Mouse (Mus musculus) heart, embryonic 16.5 days (tissue): ENCODE data around the gene Vegfb. TPM values are rescaled to one million over a fixed set of nuclear protein-coding genes. Genes with fewer than 3 reads are reported as not detected.

Experiments used
- ATAC-seq: fragments of 200-750 bp; cut with Nextera tagmentation; replicated peaks from 2 replicates; pipeline ENCODE4 v1.8.0; 2017; ENCODE audit warnings: moderate number of reproducible peaks; ENCODE audit not compliant: insufficient read depth, low FRiP score; ENCODE audit errors: extremely low read depth
- H3K27ac ChIP-seq: fragments of 300-500 bp; sonication (generic); 2 replicates; pipeline ENCODE4 v1.5.1; 2014; ENCODE audit warnings: mild to moderate bottlenecking, low read length, control low read depth, moderate library complexity
- H3K27me3 ChIP-seq: fragments of 300-500 bp; sonication (generic); 2 replicates; pipeline ENCODE4 v1.6.1; 2014; ENCODE audit warnings: low read length, mixed read lengths; ENCODE audit not compliant: control insufficient read depth, insufficient read depth
- H3K36me3 ChIP-seq: fragments of 300-500 bp; sonication (generic); 2 replicates; pipeline ENCODE4 v1.6.1; 2014; ENCODE audit not compliant: control insufficient read depth, insufficient read depth
- H3K4me1 ChIP-seq: fragments of 300-500 bp; sonication (generic); 2 replicates; pipeline ENCODE4 v1.6.1; 2014; ENCODE audit warnings: low read length, mixed read lengths; ENCODE audit not compliant: control insufficient read depth, insufficient read depth
- H3K4me2 ChIP-seq: fragments of 300-500 bp; sonication (generic); 2 replicates; pipeline ENCODE4 v1.6.1; 2014; ENCODE audit warnings: low read depth, mild to moderate bottlenecking, control low read depth, low read length
- H3K4me3 ChIP-seq: fragments of 300-500 bp; sonication (generic); 2 replicates; pipeline ENCODE4 v1.5.1; 2014; ENCODE audit warnings: mild to moderate bottlenecking, control low read depth, low read length
- H3K9ac ChIP-seq: fragments of 300-500 bp; sonication (generic); 2 replicates; pipeline ENCODE4 v1.6.1; 2014; ENCODE audit warnings: low read length, control low read depth
- H3K9me3 ChIP-seq: fragments of 300-500 bp; sonication (generic); replicated peaks from 2 replicates; pipeline ENCODE4 v1.6.1; 2016; ENCODE audit warnings: low read length; ENCODE audit not compliant: control insufficient read depth
- WGBS: fragments of 180-500 bp; shearing (Covaris S2); extraction: QIAGEN DNeasy Blood & Tissue Kit; methylation state at CpG from one replicate; pipeline ENCODE4 v1.1.7; 2014; 5-methylcytosine and 5-hydroxymethylcytosine counted together
- polyA plus RNA-seq: library from polyadenylated mRNA; unstranded; fragments of >200 nt; fragmentation: Nextera tagmentation; extraction: Ambion mirVana; gene quantifications from 2 replicates; pipeline ENCODE4 v1.2.1, GENCODE M21; 2015

Vegfb gene
- polyA plus RNA-seq, 1 experiment from 2014 or later, result 123 TPM

- no peak overlapping the region for H3K9ac ChIP-seq
- no peak overlapping the region for H3K27ac ChIP-seq
- H3K4me2 ChIP-seq, result no peak overlapping the region
- H3K9me3 ChIP-seq, result no peaks in the 10 kb centered on the region
- no peak overlapping the region for H3K4me3 ChIP-seq
- ATAC-seq, result no peak
- H3K4me1 ChIP-seq, result peaks cover 24% of the 10 kb centered on the region
- H3K36me3 ChIP-seq, result peaks cover 24% of the 10 kb centered on the region
- WGBS, result 80% methylated on average over 19 of the region's 19 CpGs
- no peaks in the 10 kb centered on the region for H3K27me3 ChIP-seq
These were observed 2.2 kb downstream of the Vegfb start for GRCm38 (mm10) chr19:6985300-6985699.

- 97% methylated on average over 5 of the region's 5 CpGs for WGBS
- no peaks in the 10 kb centered on the region for H3K9me3 ChIP-seq
These were observed 3.8 kb downstream of the Vegfb start for GRCm38 (mm10) chr19:6983621-6984020.

DNA sequence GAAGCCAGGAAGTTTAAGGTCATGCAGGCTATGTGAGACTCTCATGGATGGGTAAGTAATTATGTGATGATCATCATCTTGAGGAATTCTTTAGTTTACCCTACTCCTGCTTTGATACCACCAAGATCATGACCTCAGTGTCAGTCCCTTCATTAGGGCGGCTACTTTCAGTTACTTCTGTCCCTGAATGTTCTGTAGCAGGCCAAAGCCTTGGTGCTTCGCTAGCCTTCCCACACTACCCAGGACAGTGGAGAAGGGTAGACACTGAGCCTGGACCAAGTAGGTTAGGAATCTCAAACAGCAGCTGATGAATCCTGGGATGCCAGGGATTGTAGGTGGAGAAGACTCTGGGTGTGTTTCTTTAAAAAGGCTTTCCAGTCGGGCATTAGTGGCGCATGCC lies 6.0 kb downstream of the Vegfb start:
- no peaks in the 10 kb centered on the region for H3K9me3 ChIP-seq
- H3K4me2 ChIP-seq, result peak overlapping the region; percentile 85
- WGBS, result 80% methylated on average over 4 of the region's 4 CpGs
- H3K4me3 ChIP-seq, result no peak overlapping the region
- no peak overlapping the region for H3K9ac ChIP-seq
- peak overlapping the region; percentile 98 for H3K27ac ChIP-seq
- no peaks in the 10 kb centered on the region for H3K27me3 ChIP-seq
- ATAC-seq, result no peak
- H3K4me1 ChIP-seq, result peaks cover 39% of the 10 kb centered on the region
- peaks cover 41% of the 10 kb centered on the region for H3K36me3 ChIP-seq

More at GRCm38 (mm10) chr19:6983621-6984020, 3.8 kb downstream of the Vegfb start:
- H3K4me3 ChIP-seq, result no peak overlapping the region
- no peak overlapping the region for H3K9ac ChIP-seq
- no peak for ATAC-seq
- H3K27ac ChIP-seq, result no peak overlapping the region
- peaks cover 25% of the 10 kb centered on the region for H3K36me3 ChIP-seq
- peaks cover 31% of the 10 kb centered on the region for H3K4me1 ChIP-seq
- H3K4me2 ChIP-seq, result no peak overlapping the region
- H3K27me3 ChIP-seq, result no peaks in the 10 kb centered on the region

GRCm38 (mm10) chr19:6980381-6981093 lies 6.9 kb downstream of the Vegfb start, which contains the start of gene Fkbp2:
Gene Fkbp2 (minus strand): TSS chr19:6980501.
- Histone ChIP-seq H3K9ac (peak within 1 kb of the TSS; percentile 84), H3K36me3 (peaks cover 41% of the 10 kb centered on the region), H3K27ac (peak within 1 kb of the TSS; percentile 98), H3K27me3 (no peaks in the 10 kb centered on the region), H3K4me2 (peak within 1 kb of the TSS; percentile 85), H3K4me1 (peaks cover 34% of the 10 kb centered on the region), H3K9me3 (no peaks in the 10 kb centered on the region), H3K4me3 (peak within 1 kb of the TSS; percentile 61)
- WGBS, result under 1% methylated on average over 38 of the region's 38 CpGs
- ATAC-seq, result peak; percentile 84

- H3K36me3 ChIP-seq, result peaks cover 38% of the 10 kb centered on the region
- no peaks in the 10 kb centered on the region for H3K27me3 ChIP-seq
- H3K27ac ChIP-seq, result peak overlapping the region; percentile 98
- WGBS, result under 1% methylated on average over 57 of the region's 59 CpGs
- H3K4me2 ChIP-seq, result peak overlapping the region; percentile 75
- peak; percentile 87 for ATAC-seq
- H3K4me3 ChIP-seq, result peak overlapping the region; percentile 61
- no peaks in the 10 kb centered on the region for H3K9me3 ChIP-seq
- H3K4me1 ChIP-seq, result peaks cover 34% of the 10 kb centered on the region
- peak overlapping the region; percentile 81 for H3K9ac ChIP-seq
These were observed 7.7 kb downstream of the Vegfb start for GRCm38 (mm10) chr19:6979486-6980380.

DNA sequence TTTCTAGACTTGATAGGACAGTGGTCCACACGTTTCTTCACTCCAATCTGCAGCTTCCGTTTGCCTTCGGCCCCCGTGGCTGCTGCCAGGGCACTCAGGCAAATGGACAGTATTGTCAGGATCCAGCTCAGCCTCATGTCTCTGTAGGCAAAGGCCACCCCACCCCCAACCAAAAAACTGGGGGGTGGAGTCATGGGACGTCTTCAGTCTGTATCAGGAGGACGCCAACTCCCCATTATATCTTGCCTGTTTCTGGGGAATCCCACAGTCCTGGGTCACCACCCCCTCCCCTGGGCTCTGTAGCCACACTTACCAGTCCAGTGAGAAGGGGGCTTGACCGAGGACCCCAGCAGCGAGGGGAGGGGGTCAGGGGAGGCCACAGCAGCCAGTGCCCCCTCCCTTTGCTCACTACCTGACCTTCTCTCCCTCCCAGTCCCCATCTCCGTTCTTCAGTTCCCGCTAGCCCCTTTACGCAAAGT lies 8.4 kb downstream of the Vegfb start:
- Histone ChIP-seq H3K4me3 (peak overlapping the region; percentile 61), H3K9ac (peak overlapping the region; percentile 81), H3K36me3 (peaks cover 34% of the 10 kb centered on the region), H3K27ac (peak overlapping the region; percentile 98), H3K4me1 (peaks cover 35% of the 10 kb centered on the region), H3K27me3 (no peaks in the 10 kb centered on the region), H3K4me2 (peak overlapping the region; percentile 75), H3K9me3 (no peaks in the 10 kb centered on the region)
- ATAC-seq, result no peak
- WGBS, result 7% methylated on average over 11 of the region's 11 CpGs

DNA sequence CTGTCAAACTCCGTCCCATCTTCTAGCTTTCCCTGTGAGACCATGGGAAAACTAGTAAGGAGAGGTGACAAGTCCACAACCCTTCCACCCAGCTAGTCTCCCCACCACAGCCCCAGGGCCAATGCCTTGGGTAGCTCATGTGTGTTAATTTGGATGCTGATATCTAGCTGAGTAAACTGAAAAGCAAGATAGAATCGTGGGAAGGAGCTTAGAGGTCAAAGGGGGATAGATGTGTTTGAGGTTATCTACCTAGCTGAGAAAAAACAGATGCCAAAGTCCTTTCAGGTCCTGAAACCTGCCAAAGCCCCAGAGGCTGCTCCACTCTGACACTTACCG lies 8.8 kb downstream of the Vegfb start:
- no peak for ATAC-seq
- Histone ChIP-seq H3K27me3 (no peaks in the 10 kb centered on the region), H3K9ac (peak overlapping the region; percentile 81), H3K4me2 (peak overlapping the region; percentile 75), H3K4me1 (peaks cover 40% of the 10 kb centered on the region), H3K4me3 (peak overlapping the region; percentile 61), H3K27ac (peak overlapping the region; percentile 98; the same call in 1 of the 2 replicates), H3K9me3 (no peaks in the 10 kb centered on the region), H3K36me3 (peaks cover 30% of the 10 kb centered on the region)
- WGBS, result 30% methylated on average over 3 of the region's 3 CpGs

GRCm38 (mm10) chr19:6977759-6978638 lies 9.5 kb downstream of the Vegfb start:
- peak overlapping the region; percentile 98; the same call in 1 of the 2 replicates for H3K27ac ChIP-seq
- peak overlapping the region; percentile 75 for H3K4me2 ChIP-seq
- peaks cover 27% of the 10 kb centered on the region for H3K36me3 ChIP-seq
- peaks cover 40% of the 10 kb centered on the region for H3K4me1 ChIP-seq
- H3K27me3 ChIP-seq, result no peaks in the 10 kb centered on the region
- peak overlapping the region; percentile 81 for H3K9ac ChIP-seq
- peak overlapping the region; percentile 61 for H3K4me3 ChIP-seq
- no peak for ATAC-seq
- no peaks in the 10 kb centered on the region for H3K9me3 ChIP-seq
- 69% methylated on average over 13 of the region's 13 CpGs for WGBS
